Mouse (Mus musculus) testis, postnatal 10 days (tissue): ENCODE data around the gene Foxp2.

Experiments used
- DNase-seq: peaks from one replicate; pipeline ENCODE4 v3.0.0; 2021; ENCODE audit warnings: low spot score

Gene Foxp2

GRCm38 (mm10) chr6:15373621-15374020 is 472.5 kb downstream of the Foxp2 start:
- DNase-seq: no peak

- no peak for DNase-seq
These were observed 477.1 kb downstream of the Foxp2 start for GRCm38 (mm10) chr6:15378261-15378660.

DNA sequence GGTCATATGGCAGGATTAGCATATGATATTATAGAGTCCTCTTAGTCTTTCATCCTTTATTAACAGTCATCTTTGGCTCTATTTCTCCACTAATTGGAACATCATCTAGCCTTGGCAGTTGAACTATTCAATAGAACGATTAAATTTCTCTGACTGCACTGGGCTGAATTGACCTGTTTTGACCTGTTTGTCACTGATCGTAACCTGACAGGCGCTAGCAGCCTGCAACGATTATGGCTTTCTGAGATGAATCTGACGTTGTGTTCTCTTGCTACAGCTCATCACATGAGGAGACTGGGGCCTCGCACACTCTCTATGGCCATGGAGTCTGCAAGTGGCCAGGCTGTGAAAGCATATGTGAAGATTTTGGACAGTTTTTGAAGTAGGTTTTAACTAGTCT is 495.3 kb downstream of the Foxp2 start:
- no peak for DNase-seq

DNA sequence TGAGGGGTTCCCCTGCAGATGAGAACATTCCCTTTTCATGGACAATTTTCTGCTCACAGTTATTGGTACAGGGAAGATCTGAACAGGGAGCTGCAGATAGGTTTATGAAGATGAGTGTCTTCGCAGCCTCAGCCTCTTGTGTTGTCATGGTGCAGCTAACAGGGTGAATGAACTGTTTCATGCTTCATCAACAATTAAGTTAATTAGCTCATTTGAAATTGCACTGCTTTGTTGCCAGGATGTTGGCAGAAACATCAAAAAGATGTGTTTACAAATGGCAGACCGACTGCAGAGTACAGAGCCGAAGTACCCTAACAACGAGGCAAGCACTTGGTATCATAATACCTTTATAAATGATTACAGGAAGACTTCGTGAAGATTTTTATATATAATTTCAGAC is 496.3 kb downstream of the Foxp2 start:
- no peak for DNase-seq

DNA sequence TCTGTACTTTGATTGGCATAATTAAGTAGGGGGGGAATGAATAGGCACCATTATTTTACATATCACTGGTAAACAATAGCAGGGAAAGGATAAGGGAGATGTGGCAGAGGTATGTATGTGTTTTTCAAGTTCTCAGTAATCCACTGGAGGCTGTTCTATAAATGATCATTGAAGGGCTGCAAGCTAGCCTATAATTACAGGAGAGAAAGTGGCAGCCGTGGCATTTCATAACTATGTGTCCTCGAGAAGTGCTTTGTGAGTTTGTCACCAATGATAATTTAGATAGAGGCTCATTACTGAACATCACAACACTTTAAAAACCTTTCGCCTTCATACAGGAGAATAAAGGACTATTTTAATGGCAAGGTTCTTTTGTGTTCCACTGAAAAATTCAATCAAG is 500.0 kb downstream of the Foxp2 start:
- DNase-seq: no peak

GRCm38 (mm10) chr6:15402026-15402425 is 500.9 kb downstream of the Foxp2 start:
- DNase-seq: no peak

DNA sequence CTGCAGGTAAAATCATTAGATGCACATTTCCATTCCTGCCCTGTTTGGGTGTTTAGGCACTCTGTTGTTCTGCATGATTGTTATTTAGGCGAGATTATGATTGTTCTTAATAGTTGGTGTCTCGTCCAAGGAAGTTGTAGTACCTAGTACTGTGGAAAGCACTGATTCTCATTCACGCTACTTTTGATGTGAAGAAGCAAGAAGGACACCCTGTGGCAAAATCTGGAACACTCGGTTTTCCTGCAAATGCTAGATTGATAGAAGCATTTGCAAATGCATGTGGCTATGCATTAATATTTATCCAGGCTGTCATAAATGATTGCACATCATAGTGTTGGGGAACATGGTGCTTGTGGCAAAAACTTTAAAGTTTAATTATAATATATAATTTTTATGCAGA is 514.0 kb downstream of the Foxp2 start:
- peak; percentile 34 for DNase-seq

DNA sequence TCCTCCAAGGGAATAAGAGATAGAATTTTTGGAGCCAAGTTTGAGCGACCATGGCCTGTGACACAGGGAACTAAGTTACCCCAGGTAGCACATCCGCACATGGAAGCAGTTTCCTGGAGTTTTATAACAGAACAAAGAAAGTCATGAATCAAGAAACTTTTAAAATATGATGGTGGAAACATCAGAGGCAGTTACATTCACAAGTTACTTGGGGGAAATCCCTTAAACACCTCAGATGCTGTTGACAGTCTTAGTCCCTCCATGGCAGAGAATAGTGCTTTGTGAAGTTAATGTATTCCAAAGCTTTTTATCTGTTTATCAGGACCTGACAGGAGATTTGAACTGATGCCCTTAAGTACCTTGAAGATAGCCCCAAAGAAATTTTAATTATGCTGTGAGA is 558.6 kb downstream of the Foxp2 start:
- no peak for DNase-seq

DNA sequence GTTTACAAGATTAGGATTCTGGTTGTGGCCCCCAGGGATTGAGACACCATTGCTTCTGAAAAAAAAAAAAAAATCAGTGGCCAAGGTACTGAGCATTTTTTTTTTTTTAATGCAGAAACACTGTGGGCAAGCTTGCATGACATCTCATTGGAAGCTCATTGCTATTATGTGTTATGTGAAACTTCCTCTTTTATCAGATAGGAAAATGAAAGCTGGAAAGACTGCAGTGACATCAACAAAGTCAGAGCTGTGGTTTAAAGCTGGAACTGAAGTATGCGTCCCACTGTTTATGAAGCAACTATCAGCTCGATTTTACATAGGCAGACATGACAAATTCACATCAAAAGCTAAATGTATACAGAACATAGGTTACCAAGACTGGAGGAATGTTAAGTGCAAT is 562.2 kb downstream of the Foxp2 start:
- no peak for DNase-seq

- DNase-seq: no peak
These were observed 564.3 kb downstream of the Foxp2 start for GRCm38 (mm10) chr6:15465471-15465870.

GRCm38 (mm10) chr6:15466634-15467033 is 565.5 kb downstream of the Foxp2 start:
- no peak for DNase-seq

GRCm38 (mm10) chr6:15486909-15487308 is 585.8 kb downstream of the Foxp2 start:
- no peak for DNase-seq
